Mouse (Mus musculus): ENCODE data around the gene Car4. TPM values are rescaled to one million over a fixed set of nuclear protein-coding genes. Genes with fewer than 3 reads are reported as not detected.

The Car4 gene
- total RNA-seq (2014; rRNA removed) (0.93 and 2.0 TPM in 2 replicates), polyA plus RNA-seq (2015; fragmentation: Nextera tagmentation; extraction: Ambion mirVana) (12.3 and 15.0 TPM in 2 replicates)

- no peaks in the 10 kb centered on the region for H3K9me3 ChIP-seq (ENCODE audit: low read length)
- H3K4me2 ChIP-seq (ENCODE audit: low read depth, low read length): peak within 1 kb of the TSS; percentile 60
- WGBS: 2% methylated on average over 49 of the region's 49 CpGs
- peak within 1 kb of the TSS; percentile 35 for H3K4me3 ChIP-seq (ENCODE audit: low read length)
- ATAC-seq (peak; percentile 56; the same call in 1 of the 2 replicates), DNase-seq (ENCODE audit: low spot score) (peak; percentile 32)
- no peaks in the 10 kb centered on the region for H3K36me3 ChIP-seq (ENCODE audit: insufficient read depth, low read length)
- peaks cover 8% of the 10 kb centered on the region for H3K4me1 ChIP-seq (ENCODE audit: insufficient read depth, low read length)
- H3K27me3 ChIP-seq (ENCODE audit: insufficient read depth, low read length): peaks cover 18% of the 10 kb centered on the region
- TF ChIP-seq CTCF (IDR thresholded peaks at IDR 0.05; ENCODE audit: low read depth): 0 out of 2 replicates have a peak, but pooled peaks have one; percentile 10
- H3K9ac ChIP-seq (replicated peaks; ENCODE audit: low read length): no peak within 1 kb of the TSS; the same call in 1 of the 2 replicates
- no peak within 1 kb of the TSS for H3K27ac ChIP-seq
Observed at GRCm38 (mm10) chr11:84957591-84958270, at the start of gene Car4. Car4 (plus strand) TSS chr11:84957786.

GRCm38 (mm10) chr11:84908480-84908879 is 49.1 kb upstream of the Car4 start:
- H3K9me3 ChIP-seq (ENCODE audit: low read length): no peaks in the 10 kb centered on the region
- no peak overlapping the region for H3K27ac ChIP-seq
- ATAC-seq (no peak), DNase-seq (ENCODE audit: low spot score) (no peak)
- H3K4me1 ChIP-seq (ENCODE audit: insufficient read depth, low read length): no peaks in the 10 kb centered on the region
- no peak overlapping the region for H3K4me3 ChIP-seq (ENCODE audit: low read length)
- H3K4me2 ChIP-seq (ENCODE audit: low read depth, low read length): no peak overlapping the region
- peaks cover 72% of the 10 kb centered on the region for H3K36me3 ChIP-seq (ENCODE audit: insufficient read depth, low read length)
- TF ChIP-seq CTCF (IDR thresholded peaks at IDR 0.05; ENCODE audit: low read depth): no peak
- no peaks in the 10 kb centered on the region for H3K27me3 ChIP-seq (ENCODE audit: insufficient read depth, low read length)
- H3K9ac ChIP-seq (replicated peaks; ENCODE audit: low read length): no peak overlapping the region
- WGBS: 93% methylated on average over 6 of the region's 6 CpGs

GRCm38 (mm10) chr11:84910411-84910810 is 47.2 kb upstream of the Car4 start:
- 45% methylated on average over 4 of the region's 4 CpGs for WGBS
- no peak for TF ChIP-seq CTCF (IDR thresholded peaks at IDR 0.05; ENCODE audit: low read depth)

GRCm38 (mm10) chr11:84914673-84915072 is 42.9 kb upstream of the Car4 start:
- peak; percentile 26; the same call in 1 of the 2 replicates for TF ChIP-seq CTCF (IDR thresholded peaks at IDR 0.05; ENCODE audit: low read depth)
- Histone ChIP-seq H3K9ac (replicated peaks; ENCODE audit: low read length) (no peak overlapping the region), H3K36me3 (ENCODE audit: insufficient read depth, low read length) (peaks cover 31% of the 10 kb centered on the region), H3K4me3 (ENCODE audit: low read length) (no peak overlapping the region), H3K27me3 (ENCODE audit: insufficient read depth, low read length) (peaks cover 1% of the 10 kb centered on the region; the same call in 1 of the 2 replicates), H3K9me3 (ENCODE audit: low read length) (no peaks in the 10 kb centered on the region), H3K27ac (no peak overlapping the region), H3K4me2 (ENCODE audit: low read depth, low read length) (no peak overlapping the region), H3K4me1 (ENCODE audit: insufficient read depth, low read length) (no peaks in the 10 kb centered on the region)
- DNase-seq (ENCODE audit: low spot score): no peak
- ATAC-seq: no peak
- 82% methylated on average over 5 of the region's 5 CpGs for WGBS

More at GRCm38 (mm10) chr11:84910411-84910810, 47.2 kb upstream of the Car4 start:
- peaks cover 65% of the 10 kb centered on the region for H3K36me3 ChIP-seq (ENCODE audit: insufficient read depth, low read length)
- DNase-seq (ENCODE audit: low spot score) (no peak), ATAC-seq (no peak)
- H3K4me2 ChIP-seq (ENCODE audit: low read depth, low read length): no peak overlapping the region
- H3K4me1 ChIP-seq (ENCODE audit: insufficient read depth, low read length): no peaks in the 10 kb centered on the region
- H3K27me3 ChIP-seq (ENCODE audit: insufficient read depth, low read length): no peaks in the 10 kb centered on the region
- H3K9me3 ChIP-seq (ENCODE audit: low read length): no peaks in the 10 kb centered on the region
- no peak overlapping the region for H3K4me3 ChIP-seq (ENCODE audit: low read length)
- no peak overlapping the region for H3K9ac ChIP-seq (replicated peaks; ENCODE audit: low read length)
- no peak overlapping the region for H3K27ac ChIP-seq

- H3K27ac ChIP-seq: peak within 1 kb of the TSS; percentile 66; the same call in 1 of the 2 replicates
- H3K4me1 ChIP-seq (ENCODE audit: insufficient read depth, low read length): no peaks in the 10 kb centered on the region
- H3K36me3 ChIP-seq (ENCODE audit: insufficient read depth, low read length): peaks cover 19% of the 10 kb centered on the region
- 4% methylated on average over 34 of the region's 34 CpGs for WGBS
- peak within 1 kb of the TSS; percentile 87 for H3K4me3 ChIP-seq (ENCODE audit: low read length)
- peak within 1 kb of the TSS; percentile 82 for H3K9ac ChIP-seq (replicated peaks; ENCODE audit: low read length)
- TF ChIP-seq CTCF (IDR thresholded peaks at IDR 0.05; ENCODE audit: low read depth): peak; percentile 41; the same call in 1 of the 2 replicates
- H3K9me3 ChIP-seq (ENCODE audit: low read length): no peaks in the 10 kb centered on the region
- peak; percentile 91 for ATAC-seq
- DNase-seq (ENCODE audit: low spot score): peak; percentile 94
- peaks cover 3% of the 10 kb centered on the region; the same call in 1 of the 2 replicates for H3K27me3 ChIP-seq (ENCODE audit: insufficient read depth, low read length)
- H3K4me2 ChIP-seq (ENCODE audit: low read depth, low read length): peak within 1 kb of the TSS; percentile 91
Observed at GRCm38 (mm10) chr11:84916053-84916702, 41.4 kb upstream of the Car4 start, which contains the start of gene Znhit3. Znhit3 (minus strand) TSS chr11:84916366.

GRCm38 (mm10) chr11:84916703-84917300 is 40.8 kb upstream of the Car4 start:
- Histone ChIP-seq H3K36me3 (ENCODE audit: insufficient read depth, low read length) (peaks cover 14% of the 10 kb centered on the region), H3K9ac (replicated peaks; ENCODE audit: low read length) (peak overlapping the region; percentile 82; the same call in 1 of the 2 replicates), H3K27me3 (ENCODE audit: insufficient read depth, low read length) (peaks cover 3% of the 10 kb centered on the region; the same call in 1 of the 2 replicates), H3K4me1 (ENCODE audit: insufficient read depth, low read length) (no peaks in the 10 kb centered on the region), H3K9me3 (ENCODE audit: low read length) (no peaks in the 10 kb centered on the region), H3K27ac (no peak overlapping the region; the same call in 1 of the 2 replicates), H3K4me2 (ENCODE audit: low read depth, low read length) (peak overlapping the region; percentile 91), H3K4me3 (ENCODE audit: low read length) (peak overlapping the region; percentile 87)
- TF ChIP-seq CTCF (IDR thresholded peaks at IDR 0.05; ENCODE audit: low read depth): no peak
- DNase-seq (ENCODE audit: low spot score) (no peak), ATAC-seq (no peak)
- 51% methylated on average over 7 of the region's 7 CpGs for WGBS
